Mouse (Mus musculus): ENCODE measurements around the gene Chrdl1. TPM values are rescaled to one million over a fixed set of nuclear protein-coding genes. Genes with fewer than 3 reads are reported as not detected.
A peak's percentile ranks its signal among the peaks of the same experiment; 100 is the strongest.

Chrdl1 gene
- 1 to 10 TPM; 2.6 to 5.1 TPM for total RNA-seq (2021)
- long read RNA-seq, experiment 1, partial matches to known transcripts = 0 of 1 reads
- long read RNA-seq, experiment 1, other reads (novel, unspliced or antisense) = 1 of 1 reads
- long read RNA-seq, experiment 2 = 0 reads

GRCm38 (mm10) chrX:143393791-143394369 lies at the start of gene Chrdl1:
Gene Chrdl1 (minus strand): TSS chrX:143394262.
- intact Hi-C loops (cut with DNase I; ENCODE audit: low total_unique reads) = no loop called here
- DNase-seq = peak; percentile 32

- no peak for DNase-seq
- intact Hi-C loops (cut with DNase I; ENCODE audit: low total_unique reads) = loop anchor here (10.0 kb wide), 1 partner anchor 628 kb away; no protein-coding TSS in a partner anchor
Observed at GRCm38 (mm10) chrX:143442638-143443037, 48.6 kb upstream of the Chrdl1 start.

DNA sequence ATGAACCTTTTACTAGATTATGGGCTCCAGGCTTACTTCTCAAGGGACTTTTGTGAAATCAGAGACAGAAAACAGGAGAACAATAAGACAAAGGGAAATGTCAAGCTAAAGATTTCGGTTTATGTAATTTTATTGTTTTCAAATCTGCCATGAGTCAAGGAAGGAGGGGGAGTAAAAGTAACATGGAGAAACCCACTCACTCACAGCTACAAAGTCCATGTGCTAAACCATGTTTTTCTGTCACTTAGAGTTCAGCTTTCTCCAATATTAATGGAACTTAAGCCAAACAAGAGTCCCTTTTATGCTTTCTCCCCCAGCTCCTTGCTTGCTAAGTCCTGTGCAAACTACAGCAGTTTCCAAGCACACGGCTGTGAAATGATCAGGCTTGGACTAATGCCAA lies 10.5 kb upstream of the Chrdl1 start:
- intact Hi-C loops (cut with DNase I; ENCODE audit: low total_unique reads) = no loop called here
- DNase-seq = no peak

DNA sequence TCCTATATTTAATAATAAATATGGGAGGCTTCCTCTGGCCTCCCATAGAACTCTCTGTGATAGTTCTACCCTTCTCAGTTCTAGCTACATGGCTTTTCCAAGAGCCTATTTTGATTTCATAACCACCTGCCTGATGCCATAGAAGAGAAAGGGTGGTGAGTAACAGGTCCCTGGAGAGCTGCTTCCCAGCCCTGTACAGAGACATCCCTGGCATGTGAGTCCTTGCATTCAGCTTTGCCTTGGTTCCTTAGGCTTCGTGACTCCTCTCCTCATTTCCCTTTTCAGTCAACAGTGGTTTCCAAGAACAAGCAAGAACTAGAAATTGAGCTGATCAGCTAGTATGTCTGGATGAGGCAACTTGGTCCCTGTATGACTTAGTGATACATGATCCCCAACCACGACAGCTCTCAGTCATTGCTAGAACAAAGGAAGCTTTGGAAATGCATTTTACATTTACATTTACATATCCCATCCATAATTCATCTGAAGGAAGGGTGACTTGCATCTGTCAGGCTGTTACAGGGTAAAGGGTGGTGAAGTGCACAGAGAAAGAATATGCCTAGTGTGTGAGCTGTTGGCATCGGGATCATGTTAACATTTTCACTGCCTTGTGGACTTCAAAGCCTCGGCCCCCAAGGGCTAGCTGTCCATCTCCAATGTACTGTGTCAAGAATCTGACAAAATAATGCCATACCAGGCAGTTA lies 27.7 kb downstream of the Chrdl1 start:
- intact Hi-C loops (cut with DNase I; ENCODE audit: low total_unique reads) = no loop called here
- DNase-seq = no peak

GRCm38 (mm10) chrX:143347227-143347626 lies 46.8 kb downstream of the Chrdl1 start:
- DNase-seq = no peak
- intact Hi-C loops (cut with DNase I; ENCODE audit: low total_unique reads) = no loop called here

DNA sequence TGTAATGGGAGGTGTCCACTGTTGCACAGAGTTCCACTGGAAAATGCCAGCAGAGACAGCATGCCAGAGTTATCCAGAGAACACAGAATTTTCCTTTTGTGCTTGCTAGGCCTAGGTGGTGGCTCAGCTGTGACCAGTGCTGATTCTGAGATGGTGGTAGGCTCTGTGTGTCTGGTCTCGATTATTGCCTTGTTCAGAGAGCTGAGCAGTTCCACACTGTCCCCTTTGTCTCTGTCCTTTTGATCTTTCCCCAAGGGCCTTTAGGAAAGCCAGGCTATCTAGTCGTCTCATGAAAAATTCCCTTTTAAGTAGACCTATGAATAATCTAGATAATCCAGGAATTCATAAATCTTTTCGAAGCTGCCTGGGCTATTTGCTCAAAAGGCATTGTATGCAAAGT lies 47.3 kb downstream of the Chrdl1 start:
- intact Hi-C loops (cut with DNase I; ENCODE audit: low total_unique reads) = no loop called here
- no peak for DNase-seq

- intact Hi-C loops (cut with DNase I; ENCODE audit: low total_unique reads) = no loop called here
- peak; percentile 19 for DNase-seq
Observed at GRCm38 (mm10) chrX:143344509-143345495, 49.3 kb downstream of the Chrdl1 start.

- DNase-seq = no peak
- intact Hi-C loops (cut with DNase I; ENCODE audit: low total_unique reads) = no loop called here
Observed at GRCm38 (mm10) chrX:143338156-143338555, 55.9 kb downstream of the Chrdl1 start.

GRCm38 (mm10) chrX:143337561-143337960 lies 56.5 kb downstream of the Chrdl1 start:
- intact Hi-C loops (cut with DNase I; ENCODE audit: low total_unique reads) = no loop called here

DNA sequence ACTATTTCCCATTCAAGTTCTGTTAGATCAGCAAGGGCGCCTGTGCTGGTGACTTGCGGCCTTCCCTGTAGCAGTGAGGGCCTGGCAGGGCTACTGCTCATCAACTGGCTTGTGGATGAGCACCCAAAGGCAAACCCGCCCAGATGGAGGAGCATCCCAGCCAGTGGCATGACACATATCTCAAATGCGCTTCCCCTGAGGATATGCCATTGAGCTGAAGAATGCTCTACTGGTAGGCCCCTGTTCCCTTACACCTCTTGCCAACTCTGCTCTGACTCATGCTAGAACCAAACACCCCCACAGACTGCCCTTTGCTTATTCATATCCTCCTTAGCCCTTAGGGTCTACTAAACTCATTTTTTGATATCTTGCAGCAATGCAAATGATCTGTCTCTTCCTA lies 57.4 kb downstream of the Chrdl1 start:
- intact Hi-C loops (cut with DNase I; ENCODE audit: low total_unique reads) = no loop called here
- no peak for DNase-seq

More at GRCm38 (mm10) chrX:143337561-143337960, 56.5 kb downstream of the Chrdl1 start:
- no peak for DNase-seq

- intact Hi-C loops (cut with DNase I; ENCODE audit: low total_unique reads) = no loop called here
- DNase-seq = no peak
Observed at GRCm38 (mm10) chrX:143335846-143336245, 58.2 kb downstream of the Chrdl1 start.

- intact Hi-C loops (cut with DNase I; ENCODE audit: low total_unique reads) = no loop called here
- no peak for DNase-seq
Observed at GRCm38 (mm10) chrX:143313166-143313565, 80.9 kb downstream of the Chrdl1 start.

DNA sequence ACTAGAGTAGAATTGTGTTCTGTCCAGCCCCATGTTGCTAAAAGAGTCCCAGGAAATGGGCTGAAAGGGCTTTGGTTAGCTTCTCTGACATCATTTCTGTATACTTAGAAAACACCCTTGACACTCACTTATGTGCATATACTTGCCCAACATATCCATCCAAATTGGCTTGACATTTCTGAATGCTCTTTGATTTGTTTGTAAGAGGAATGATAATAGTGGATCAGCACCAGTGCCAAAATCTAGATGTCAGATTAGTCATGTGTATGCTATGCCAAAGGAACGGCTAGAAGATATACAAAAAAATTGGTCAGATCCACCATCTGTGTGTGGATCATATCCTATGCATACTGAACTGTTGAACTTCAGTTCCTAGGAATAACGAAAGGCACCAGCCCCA lies 99.3 kb downstream of the Chrdl1 start:
- DNase-seq = no peak
- intact Hi-C loops (cut with DNase I; ENCODE audit: low total_unique reads) = no loop called here

DNA sequence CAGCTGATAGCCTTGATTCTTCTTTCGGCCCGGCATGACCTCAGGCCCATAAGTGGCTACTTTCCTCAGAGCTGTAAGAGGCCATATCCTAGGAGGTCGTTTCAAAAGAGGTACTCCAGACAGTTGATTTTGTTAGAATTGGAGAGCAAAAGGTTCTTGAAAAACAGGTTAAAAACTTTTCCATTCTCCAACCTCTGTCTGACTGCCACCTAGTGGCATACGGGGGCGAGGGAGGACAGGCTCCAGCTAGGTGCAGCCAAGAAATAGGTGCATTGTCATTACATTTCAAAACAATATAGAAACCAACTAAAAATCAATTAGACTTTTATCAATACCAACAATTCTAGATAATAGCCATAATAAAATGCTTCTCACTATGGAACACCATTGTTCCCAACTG lies 118.9 kb downstream of the Chrdl1 start:
- DNase-seq = peak; percentile 5
- intact Hi-C loops (cut with DNase I; ENCODE audit: low total_unique reads) = no loop called here

- DNase-seq = no peak
- intact Hi-C loops (cut with DNase I; ENCODE audit: low total_unique reads) = no loop called here
Observed at GRCm38 (mm10) chrX:143250709-143251108, 143.4 kb downstream of the Chrdl1 start.

Other genes starting within 250 kb of the Chrdl1 start
- gene Pak3, start 124.3 kb upstream of the Chrdl1 start, total RNA-seq (2021) = 1 to 10 TPM; 2.3 TPM

All from gastrocnemius, postnatal 14 days (tissue).